ENCODE assay signal across 15 mouse cellular contexts in the genomic region with DNA sequence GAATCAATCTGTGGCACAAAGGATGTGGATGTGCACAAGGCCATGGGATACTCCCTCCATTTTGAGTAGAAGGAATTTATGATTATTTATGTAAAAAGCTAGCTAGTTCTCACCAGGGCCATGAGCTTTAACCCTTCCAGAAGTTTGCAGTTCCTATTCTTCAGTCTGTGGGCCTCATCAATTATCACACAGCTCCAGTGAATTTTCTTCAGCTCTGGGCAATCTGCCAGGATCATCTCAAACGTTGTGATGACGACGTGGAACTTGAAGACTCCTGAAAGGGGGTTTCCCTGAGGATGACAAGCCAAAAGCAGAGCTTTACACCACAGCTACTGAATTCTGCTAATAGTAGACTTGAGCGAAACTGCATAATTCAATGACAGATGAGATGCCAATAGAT.
DNase-seq lines count a peak whose midpoint lies in the region; ATAC-seq lines count a peak whose summit lies in the region.
"Had no signal": no experiment of that assay in that cellular context is flagged by ENCODE, and none has a peak within 500 bp of the region (broad histone marks: within the 10 kb centered on the region; RNA-seq: fewer than 3 reads in every experiment).

No protein-coding gene starts in this region.

- peaks cover 91% of the 10 kb centered on the region for H3K36me3 ChIP-seq in kidney, embryonic 15.5 days

- no peaks in the 10 kb centered on the region for H3K4me1 ChIP-seq in kidney, embryonic 15.5 days
- H3K4me1 ChIP-seq: heart, embryonic 15.5 days; hindbrain, embryonic 13.5 days; limb, embryonic 12.5 days had no signal

- no peak overlapping the region for H3K9ac ChIP-seq in kidney, embryonic 15.5 days
- H3K9ac ChIP-seq: heart, embryonic 15.5 days; hindbrain, embryonic 13.5 days; limb, embryonic 12.5 days had no signal

- DNase-seq in adrenal gland, postnatal 10 days, result peak; percentile 18
- no peak for DNase-seq in adrenal gland, adult (ENCODE audit: inconsistent age in 2 of 2, low spot score in 1 of 2)
- no peak for DNase-seq in kidney, adult 8-10 months
- peak; percentile 52 for DNase-seq in lung, postnatal 10 days
- no peak for DNase-seq in lung, postnatal 25 days (ENCODE audit: low spot score)
- DNase-seq in lung, postnatal 4 days, result peak; percentile 42 to 47
- no peak for DNase-seq in left cerebral cortex, adult 11 months (ENCODE audit: low spot score)
- DNase-seq: adrenal gland, postnatal 36 days; layer of hippocampus, postnatal 36 days; thymus, postnatal 4 days had no signal

- WGBS in kidney, embryonic 15.5 days, result 46% methylated on average over 4 of the region's 4 CpGs

- H3K27ac ChIP-seq in kidney, embryonic 15.5 days, result no peak overlapping the region
- H3K27ac ChIP-seq: heart, embryonic 15.5 days; hindbrain, embryonic 13.5 days; limb, embryonic 12.5 days had no signal

- no peaks in the 10 kb centered on the region for H3K9me3 ChIP-seq in kidney, embryonic 15.5 days (replicated peaks)
- H3K9me3 ChIP-seq: heart, embryonic 15.5 days; hindbrain, embryonic 13.5 days; limb, embryonic 12.5 days had no signal

- H3K27me3 ChIP-seq in kidney, embryonic 15.5 days, result no peaks in the 10 kb centered on the region
- H3K27me3 ChIP-seq: heart, embryonic 15.5 days; hindbrain, embryonic 13.5 days; limb, embryonic 12.5 days had no signal

- H3K4me3 ChIP-seq in kidney, embryonic 15.5 days (replicated peaks), result no peak overlapping the region
- H3K4me3 ChIP-seq: erythroblast, embryonic 14.5 days; heart, embryonic 15.5 days; hindbrain, embryonic 13.5 days; limb, embryonic 12.5 days had no signal

- peak; percentile 52; the same call in 1 of the 2 replicates for ATAC-seq in kidney, embryonic 15.5 days (replicated peaks; ENCODE audit: low FRiP score)

- H3K4me2 ChIP-seq in kidney, embryonic 15.5 days, result no peak overlapping the region
- H3K4me2 ChIP-seq: heart, embryonic 15.5 days; hindbrain, embryonic 13.5 days; limb, embryonic 12.5 days had no signal

Comparison
In these comparisons a context has a peak if more than half of its experiments do, and no peak if none do; other contexts are left out.
1. DNase-seq: peak in adrenal gland, postnatal 10 days (single experiment), lung, postnatal 10 days (single experiment) and lung, postnatal 4 days (2 of 2); none in adrenal gland, adult (0 of 2), kidney, adult 8-10 months (0 of 2), lung, postnatal 25 days (single experiment) and left cerebral cortex, adult 11 months (single experiment).